Mouse (Mus musculus) adrenal gland, postnatal 25 days (tissue): Measurements from ENCODE around the gene Homer2. TPM values are rescaled to one million over a fixed set of nuclear protein-coding genes. Genes with fewer than 3 reads are reported as not detected.

Experiments
- DNase-seq: peaks from one replicate; pipeline ENCODE4 v3.0.0; 2021; ENCODE audit warnings: mixed read lengths
- total RNA-seq: library from RNA; stranded (reverse); gene quantifications from 2 replicates; pipeline ENCODE4 v1.2.3, GENCODE M21; 2021

Gene Homer2
- total RNA-seq, 1 experiment from 2014 or later: 2.4 TPM

DNA sequence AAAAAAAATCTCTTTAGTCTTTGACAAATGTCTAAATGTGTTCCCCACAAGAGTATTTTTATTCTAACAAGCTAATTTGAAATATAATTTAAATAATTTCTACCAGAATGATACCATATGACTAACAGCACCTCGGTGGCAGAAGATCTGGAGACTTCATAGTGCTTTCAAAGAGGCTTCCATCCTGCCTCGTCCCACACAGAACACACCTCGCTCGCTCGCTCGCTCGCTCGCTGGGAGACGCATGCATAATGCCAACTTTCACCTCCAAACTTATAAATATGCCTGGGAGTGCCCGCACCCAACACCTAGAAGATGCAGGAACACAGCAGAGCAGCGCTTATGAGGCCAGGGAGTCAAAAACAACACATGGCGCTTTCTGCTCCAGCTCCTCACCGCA lies 9.0 kb downstream of the Homer2 start:
- no peak for DNase-seq

DNA sequence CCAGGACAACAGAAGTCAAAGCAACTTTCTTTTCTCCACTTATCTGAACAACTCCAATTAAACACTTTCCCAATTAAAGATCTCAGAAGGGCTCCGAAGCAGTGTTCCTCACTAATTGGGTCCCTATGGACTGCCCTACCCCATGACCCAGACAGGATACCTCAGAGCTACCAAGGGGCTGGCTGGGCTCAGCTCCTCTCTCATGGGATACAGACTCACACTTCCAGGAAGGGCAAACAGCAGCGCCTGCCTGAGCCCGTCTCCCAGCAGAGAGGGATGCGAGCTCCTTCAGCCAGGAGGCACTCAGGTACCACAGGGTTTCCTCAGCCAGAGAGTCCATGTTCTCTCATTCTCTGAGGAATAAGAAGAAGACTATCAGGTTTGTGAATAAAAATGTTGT lies 9.4 kb downstream of the Homer2 start:
- DNase-seq: no peak

DNA sequence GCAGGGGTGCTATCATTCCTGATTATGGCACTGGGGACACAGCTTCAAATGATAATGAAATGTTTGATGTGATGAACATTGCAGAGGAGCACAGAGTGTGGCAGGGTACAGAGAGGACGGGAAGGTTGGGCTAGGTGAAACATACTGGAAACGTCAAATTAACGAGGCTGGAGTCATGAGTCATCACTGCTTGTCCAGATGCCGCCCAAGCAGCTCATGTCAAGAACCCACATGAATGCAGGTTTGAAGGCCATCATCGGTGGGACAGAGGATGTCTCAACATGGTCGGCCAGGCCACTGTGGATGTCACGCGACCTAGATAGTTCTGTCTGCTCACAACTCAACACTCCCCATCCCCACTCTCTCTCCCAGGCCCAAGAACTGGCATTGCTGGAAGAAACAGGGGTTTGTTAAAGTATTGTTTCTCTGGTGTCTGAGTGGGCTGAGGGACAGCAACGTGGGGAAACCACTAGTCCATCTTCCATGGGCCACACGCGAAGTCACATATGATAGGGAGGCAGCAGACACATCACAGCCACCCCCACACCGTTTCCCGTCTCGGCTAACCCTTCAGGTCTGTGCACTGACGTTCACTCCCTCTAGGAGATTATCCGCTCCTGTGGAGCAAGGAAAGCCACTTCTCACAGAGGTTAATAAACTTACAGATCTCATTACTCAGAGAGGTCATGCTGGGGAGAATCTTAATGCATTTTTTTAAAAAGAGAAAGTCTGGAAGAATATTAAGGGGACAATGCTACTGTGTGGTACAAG lies 11.4 kb downstream of the Homer2 start:
- no peak for DNase-seq

DNA sequence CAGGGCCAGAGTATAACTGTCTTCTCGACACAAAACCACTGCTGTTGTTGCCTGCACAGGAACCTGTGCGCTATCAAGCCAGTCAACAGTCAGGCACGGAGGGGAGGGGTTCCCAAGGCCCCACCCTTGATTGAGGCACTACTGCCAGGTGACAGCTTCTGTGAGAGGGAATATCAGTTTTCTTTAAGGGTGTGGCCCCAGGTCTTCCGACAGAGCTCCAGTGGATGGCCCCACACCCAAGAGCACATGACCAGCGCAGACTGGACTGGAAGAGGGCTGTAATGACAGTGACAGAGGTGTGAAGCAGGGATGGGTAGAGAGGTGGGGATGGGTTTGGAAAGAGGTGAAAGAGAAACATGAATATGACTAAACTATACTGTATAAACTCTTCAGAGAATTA lies 16.3 kb downstream of the Homer2 start:
- DNase-seq: no peak

DNA sequence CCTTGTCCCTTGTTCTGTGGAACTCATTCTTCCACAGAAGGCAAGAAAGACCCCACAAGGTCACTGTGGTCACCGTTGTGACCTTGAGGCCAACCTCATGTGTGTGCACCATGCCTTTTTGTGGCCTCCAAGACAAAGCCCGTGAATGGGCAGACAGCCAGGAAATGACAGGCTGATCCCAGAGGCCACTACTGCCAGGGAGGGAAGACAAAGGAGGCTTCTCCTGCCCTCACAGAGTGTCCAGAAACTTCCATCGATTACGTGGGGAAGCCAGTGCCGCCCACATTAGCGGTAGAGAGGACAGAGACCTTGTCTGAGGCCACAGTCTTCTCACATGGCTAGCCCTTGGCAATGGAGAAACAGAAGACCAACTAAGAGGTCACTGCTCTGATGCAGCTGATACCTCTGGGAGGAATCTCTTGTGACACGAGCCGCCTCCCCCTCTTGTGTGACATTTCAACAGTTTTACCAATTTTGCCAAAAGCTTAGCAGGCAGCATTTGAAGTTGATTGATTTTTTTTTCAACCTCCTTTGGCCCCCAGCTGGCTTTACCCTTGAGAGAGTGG lies 18.1 kb downstream of the Homer2 start:
- peak; percentile 30 for DNase-seq

DNA sequence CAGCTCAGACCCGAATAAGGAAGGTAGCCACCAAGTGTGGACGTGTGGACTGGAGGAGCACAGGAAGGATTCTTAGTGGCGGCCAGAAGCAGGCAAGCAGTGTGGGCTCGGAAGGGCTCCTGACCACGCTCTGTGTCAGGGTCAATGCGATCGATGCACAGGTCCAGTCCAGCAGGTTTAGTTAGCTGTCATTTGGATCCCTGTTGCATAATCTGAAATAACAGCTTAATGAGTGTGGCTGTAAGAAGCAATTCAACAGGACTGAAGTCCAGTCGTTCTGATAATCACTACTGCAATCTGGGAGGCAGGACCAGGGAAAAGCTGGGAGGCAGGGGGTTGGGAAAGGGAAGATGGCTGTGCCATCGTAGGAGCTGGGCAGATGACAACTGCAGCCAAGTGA lies 18.9 kb downstream of the Homer2 start:
- DNase-seq: no peak

DNA sequence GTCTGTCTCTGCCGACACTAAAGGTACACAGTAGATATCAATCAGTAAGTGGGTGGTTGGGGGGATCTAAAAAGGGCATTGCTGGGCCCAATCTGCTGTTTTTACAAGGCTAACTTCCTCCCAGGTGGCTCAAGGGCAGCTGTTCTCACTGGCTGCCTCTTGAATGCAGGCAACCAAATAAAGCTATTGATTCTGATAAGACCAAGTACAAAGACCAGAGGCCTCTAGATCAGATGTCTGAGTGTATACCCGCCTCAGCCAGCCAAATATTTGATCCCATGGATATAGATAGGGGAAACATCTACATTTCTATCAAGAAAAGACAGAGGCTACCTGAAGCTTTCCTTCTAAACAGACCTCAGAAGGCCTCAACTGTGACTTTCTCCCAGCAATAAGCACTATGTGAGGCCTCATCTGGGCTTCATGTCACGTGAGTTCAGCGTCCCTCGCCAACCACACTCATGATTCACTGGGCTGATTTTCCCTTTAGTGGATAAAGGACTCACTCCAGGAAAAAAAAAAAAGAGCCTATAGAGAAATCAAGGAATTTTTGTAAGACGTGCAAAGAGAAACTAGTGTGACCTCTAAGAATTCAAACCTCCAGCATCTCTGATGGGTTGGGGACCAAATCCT lies 19.5 kb downstream of the Homer2 start:
- DNase-seq: no peak

DNA sequence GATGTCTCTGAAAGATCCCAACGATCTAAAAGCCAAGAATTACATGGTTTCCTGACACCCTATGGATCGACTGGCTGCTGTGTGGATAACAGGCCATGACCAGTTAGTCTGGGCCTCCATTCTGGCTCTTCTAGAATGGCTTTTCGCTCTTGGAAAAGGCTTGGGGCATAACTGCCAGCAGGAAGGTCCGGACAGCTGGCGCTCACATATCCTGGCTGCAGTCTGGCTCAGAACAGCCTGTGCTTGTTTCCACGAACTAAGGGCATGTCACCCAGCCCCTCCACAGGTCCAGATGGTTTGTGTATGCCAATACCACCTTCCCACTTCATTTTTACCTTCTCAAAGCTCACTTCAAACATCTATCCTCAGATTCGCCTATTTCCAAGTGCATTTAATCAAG lies 22.0 kb downstream of the Homer2 start:
- no peak for DNase-seq

DNA sequence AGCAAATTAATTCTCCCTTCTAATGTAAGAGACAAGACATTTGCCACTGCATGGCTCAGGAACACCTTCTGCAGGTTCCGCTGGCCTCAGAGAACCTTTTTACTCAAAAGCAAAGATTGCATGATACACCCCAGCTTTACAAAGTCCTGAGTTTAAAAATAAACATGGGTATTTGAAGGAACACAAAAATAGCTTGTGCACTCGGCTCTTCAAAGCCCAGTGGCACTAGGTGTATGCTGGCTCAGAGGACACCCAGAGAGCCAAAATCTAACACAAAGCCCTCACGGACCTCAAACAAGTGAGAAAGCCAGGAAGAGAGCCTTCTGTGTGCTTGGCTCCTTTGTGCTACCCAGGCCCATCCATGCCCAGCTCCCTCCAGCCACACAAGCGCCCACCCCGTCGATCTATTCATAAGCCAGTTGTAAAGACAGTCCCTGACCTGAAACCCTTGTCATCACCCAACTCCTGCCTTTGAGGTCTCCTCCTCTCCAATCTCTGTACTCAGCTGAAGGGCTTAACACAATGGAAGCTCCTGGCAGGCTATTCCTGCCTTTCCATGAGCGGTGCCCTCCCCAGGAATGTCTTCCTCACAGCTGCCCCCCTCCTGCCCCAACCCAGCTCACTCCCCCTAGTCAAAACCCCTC lies 23.4 kb downstream of the Homer2 start:
- no peak for DNase-seq

DNA sequence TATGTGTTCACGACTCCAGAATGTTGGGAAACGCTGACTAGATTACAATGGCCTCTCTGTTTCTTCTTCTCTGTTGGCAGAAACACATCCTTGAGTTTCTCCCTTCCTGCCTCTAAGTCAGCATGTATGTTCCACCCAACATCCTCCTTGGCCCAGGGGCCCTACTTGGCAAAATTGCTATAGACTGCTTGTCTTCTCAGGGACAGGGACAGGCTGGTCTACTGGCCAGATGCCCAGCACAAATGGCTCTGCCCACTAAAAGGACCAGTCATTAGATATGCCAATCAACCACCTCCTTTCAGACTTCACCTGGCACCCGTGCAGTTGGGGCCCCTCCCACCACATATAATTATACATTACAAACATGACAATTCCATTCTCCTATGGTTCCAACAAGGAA lies 25.9 kb downstream of the Homer2 start:
- no peak for DNase-seq

DNA sequence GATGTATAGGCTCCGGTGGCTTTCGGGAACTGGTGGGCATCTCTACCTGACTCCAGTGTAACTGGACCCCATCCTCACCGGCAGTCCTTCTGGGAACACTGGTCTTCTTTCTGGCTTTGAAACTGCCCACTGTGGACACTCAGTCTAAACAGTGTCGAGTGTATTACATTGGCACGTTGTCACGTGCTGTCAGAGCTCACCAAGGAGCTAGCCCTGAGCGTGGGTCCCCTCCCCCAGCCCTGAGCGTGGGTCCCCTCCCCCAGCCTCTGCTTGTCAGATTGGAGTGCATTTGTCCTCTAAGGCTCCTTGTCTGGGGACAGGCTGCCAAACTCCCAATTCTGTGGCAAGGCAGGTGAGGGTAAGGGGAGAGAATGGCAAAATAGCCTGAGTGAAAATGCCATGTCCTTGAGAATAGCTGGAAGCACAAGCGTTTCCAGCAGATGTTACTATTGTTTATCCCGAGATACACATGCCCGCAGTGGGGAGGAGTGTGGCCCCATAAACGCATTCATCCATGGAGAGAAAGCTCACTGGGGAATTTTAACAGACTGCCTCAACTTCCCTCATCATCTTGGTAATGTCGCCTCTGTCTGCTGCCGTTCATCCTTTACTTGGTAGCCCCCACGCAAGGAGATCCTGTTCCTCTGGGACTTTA lies 33.8 kb downstream of the Homer2 start:
- DNase-seq: no peak

DNA sequence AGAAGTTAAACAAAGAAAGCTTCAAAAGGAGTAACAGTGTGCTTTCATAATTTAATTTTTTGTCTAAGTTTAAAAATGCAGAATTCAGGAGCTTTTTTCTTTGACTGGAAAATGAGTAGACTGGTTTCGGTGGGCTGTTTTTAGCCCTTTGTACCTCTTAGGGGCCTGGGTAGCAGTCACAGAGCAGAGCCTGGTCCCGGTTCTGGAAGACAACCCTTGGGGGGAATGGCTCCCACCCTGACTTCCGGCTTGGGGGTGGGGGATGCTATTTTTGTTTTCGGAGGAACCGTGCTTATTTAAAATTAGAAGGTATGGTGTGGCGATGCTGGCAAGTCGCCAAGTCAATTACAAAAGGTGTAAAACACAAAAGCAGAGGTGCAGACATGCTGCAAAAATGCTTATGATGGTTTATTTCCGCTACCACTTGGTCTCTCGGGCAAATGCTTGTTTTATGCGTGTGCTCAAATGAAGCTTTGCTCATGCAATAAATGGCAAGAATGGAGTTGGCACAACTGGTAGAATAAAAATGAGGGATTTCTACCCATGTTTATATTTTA lies 34.5 kb downstream of the Homer2 start:
- DNase-seq: no peak

DNA sequence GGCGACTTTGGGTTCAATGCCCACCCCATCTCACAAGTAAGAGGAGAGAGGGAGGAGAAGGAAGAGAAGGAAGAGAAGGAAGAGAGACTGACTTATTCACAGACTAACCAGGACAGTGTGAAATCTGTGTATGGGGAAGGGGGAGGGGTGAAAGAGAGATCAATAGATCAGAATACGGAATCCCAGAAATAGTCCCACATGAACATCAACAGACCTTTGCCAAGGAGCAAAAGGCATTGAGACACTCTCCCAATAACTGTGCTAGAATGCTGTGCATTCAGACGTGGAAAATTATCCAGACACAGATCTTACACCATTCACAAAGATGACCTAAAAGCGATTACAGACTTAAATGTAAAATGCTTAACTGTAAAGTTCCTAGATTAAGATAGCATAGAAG lies 40.2 kb downstream of the Homer2 start:
- no peak for DNase-seq

DNA sequence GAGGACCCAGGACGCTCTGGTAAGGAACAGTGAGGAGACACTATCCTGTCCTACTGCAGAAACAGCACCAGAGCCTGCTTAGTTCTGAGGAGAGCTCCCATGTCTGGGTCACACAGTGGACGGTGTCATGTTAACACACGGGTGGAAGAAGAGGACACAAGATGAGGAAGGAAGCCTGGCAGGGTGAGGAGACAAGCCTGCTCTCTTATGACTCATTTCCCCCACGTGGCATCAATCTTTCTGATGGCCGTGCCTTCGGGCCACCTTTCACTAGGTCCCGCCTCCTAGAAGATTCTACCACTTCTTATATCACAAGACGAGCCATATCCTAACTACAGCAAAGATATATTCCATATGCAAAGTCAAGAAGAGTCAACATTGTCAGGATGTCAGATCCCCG lies 40.7 kb downstream of the Homer2 start:
- no peak for DNase-seq

DNA sequence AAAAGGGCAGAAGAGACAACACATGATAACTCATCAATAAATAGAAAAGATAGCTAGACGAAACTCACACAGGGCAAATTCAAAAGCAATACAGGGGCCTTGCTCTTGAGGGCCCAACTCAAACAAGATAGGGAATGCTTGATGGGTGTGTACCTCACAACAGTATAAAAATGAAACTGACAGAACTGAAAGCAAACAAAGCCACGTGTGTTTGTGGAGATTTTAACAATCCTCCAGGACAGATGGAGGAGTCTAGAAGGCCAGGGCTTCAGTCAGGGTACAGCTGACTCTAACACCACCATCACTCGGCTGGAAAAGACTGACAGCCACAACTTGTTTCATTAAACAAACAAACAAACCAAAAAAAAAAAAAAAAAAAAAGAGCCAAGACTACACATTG lies 44.3 kb downstream of the Homer2 start:
- DNase-seq: no peak

DNA sequence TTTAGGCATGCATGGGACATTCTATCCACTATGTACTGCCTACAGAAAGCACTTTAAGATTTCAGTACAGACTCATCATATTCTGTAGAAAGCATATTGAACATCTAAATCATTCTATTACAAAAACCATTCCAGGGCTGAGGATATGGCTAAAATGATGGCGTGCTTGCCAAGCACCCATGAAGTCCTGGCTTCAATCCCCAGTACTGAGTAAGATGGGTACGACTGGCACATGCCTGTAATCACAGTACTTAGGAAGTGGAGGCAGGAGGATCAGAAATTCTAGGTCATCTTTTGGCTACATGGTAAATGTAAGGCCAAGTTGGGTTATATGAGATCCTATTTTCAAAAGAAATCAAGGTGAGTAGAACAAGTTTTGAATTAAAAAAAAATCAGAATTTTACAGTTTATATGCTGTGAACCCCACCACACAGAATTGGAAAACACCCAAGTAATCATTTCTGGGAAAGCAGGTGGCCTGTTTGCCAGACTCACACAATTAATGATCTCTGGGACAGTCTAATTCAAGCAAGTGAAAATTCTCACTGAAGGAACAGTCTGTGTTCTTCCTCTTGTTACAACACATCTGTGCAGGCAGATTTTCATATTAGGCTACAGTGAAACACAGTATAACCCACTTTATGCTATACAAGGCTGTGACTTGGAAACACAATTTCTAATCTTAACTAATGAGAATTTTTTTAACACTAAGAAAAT lies 49.5 kb downstream of the Homer2 start:
- DNase-seq: no peak

DNA sequence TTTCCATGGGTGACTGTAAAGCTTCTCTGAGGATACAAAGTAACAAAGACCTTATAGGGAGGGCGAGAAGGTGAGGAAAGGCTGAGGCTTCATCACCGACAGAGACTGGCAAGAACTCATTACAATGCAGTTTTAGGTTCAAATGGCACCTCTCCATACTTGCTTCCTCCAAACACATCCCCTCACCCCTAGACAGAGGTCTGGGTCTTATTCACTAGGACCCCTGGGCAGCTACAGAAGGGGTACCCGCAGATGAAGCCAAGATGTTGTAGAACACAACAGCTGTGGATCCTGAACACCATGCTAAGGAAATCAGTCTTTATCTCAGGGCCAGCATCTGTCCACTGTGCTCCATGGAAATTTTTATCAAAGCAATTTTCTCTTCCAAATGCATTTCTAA lies 50.3 kb downstream of the Homer2 start:
- DNase-seq: no peak

DNA sequence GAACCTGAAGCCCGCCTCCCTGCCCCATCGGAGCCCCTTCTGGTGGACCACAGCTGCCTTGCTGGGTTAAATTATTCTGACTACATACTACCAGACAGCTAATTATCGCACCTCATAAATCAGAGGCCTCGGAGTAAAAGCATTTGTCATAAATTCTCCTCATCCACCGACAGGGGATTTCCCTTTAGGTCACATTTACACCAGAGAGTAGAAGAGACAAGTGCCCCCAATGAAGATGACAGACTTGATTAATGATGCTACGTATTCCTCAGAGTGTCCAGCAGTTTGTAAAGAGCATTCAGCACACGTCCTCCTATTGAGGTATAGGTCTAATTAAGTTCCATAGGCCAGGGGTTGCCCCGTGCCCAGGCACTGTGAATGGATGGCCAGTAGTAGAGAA lies 50.7 kb downstream of the Homer2 start:
- DNase-seq: no peak

DNA sequence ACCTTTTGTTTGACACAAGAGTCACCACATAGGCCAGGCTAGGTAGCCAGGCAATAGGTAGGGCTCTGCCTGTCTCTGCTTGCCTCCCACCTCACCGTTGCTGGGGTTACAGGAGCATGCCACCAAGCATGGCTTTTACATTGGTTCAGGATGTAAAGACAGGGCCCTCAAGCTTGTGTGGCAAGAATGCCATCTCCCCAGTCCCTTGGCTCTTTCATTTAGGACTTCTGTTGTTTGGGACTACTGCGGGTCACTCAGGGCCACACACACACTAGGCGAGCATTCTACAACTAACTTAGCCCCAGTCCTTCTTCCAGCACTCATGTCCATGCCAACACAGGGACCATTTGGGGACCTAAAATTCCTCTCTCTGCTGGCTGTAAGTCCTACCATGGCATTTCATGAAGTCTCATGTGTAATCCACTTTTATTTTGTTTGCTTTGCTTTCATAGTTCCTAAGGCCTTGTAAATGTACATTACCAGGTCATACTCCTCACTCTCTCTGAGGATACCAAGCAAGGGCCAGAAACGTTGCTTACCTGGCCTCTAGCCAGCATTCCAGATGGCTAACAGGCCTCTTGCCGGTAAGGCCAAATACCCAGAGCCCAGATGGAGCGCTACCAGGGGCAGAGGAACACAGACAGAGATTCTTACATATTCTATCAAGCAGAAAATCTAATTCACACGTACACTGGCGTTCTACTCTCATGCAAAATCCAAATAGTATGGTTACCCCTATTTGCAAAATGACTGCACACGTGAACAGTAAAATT lies 52.2 kb downstream of the Homer2 start:
- peak; percentile 27 for DNase-seq

DNA sequence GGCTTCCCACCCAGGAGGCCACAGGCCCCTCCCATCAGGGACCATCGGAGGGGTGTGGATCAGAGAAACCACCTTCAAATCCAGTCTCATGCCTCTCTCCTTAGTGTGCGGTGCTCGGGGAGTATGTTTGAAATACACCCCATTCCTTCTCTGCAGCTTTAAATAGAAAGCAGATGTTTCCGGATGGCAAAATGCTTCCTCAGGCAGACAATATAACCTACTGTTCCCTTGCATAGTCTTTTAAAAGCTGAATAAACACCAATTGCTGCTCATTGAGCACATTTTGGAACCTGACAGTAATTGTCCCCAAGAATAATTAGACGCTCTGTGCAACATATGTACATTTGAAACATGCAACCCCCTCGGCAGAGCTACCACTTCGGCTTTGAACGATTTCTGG lies 53.3 kb downstream of the Homer2 start:
- DNase-seq: no peak

DNA sequence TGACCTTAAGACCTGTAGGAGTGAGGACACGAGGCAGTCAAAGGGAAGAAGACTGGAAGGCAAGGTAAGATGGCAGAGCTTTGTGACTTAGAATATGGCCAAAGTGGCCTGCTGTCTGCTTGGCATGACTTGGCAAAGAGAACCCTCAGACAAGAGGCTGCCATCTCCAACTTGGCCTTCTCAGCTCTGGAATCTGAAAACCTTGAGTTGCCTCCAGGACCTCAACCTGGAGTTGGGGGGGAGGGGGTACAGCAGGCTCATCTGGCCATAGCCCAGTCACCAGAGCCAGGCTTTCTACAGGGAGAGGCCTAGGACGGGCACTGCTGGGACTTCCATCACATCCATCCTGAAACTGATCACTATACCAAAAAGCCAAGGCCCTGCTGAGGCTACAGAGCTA lies 55.0 kb downstream of the Homer2 start:
- no peak for DNase-seq
